Mouse (Mus musculus): ENCODE measurements around the gene LTO1. TPM values are rescaled to one million over a fixed set of nuclear protein-coding genes. Genes with fewer than 3 reads are reported as not detected.

LTO1 gene
- polyA plus RNA-seq, 1 experiment: 13.5 TPM

DNA sequence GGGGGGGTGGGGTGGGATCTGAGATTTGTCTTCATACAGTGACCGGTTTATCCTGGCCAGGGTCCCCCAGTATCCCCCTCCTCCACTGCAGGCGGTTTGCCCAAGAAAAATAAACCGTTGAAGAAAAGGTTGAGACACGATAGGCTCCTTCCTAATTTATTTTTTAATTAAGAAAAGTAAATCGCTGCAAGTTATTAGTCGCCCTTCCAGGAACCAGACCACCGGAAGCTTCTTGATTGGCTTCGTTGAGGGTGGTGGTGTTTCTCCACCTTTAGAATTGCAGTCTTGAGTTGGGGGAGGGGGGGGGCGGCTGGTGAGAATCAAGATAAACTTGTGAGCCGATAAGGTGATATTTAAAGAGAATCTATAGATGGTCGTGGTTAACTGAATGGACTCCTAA is 25.7 kb downstream of the LTO1 start:
- H3K79me2 ChIP-seq (ENCODE audit: control insufficient read depth, insufficient read depth): peaks cover 40% of the 10 kb centered on the region
- TF ChIP-seq USF1 (IDR thresholded peaks at IDR 0.05; ENCODE audit: low read depth): no peak
- no peak for TF ChIP-seq FOSL1 (IDR thresholded peaks at IDR 0.05; ENCODE audit: insufficient read depth, low read length, poor library complexity, severe bottlenecking)
- no peak for TF ChIP-seq MYOG (IDR thresholded peaks at IDR 0.05; ENCODE audit: control insufficient read depth, extremely low read depth, insufficient read length)
- no peak for TF ChIP-seq CTCF (IDR thresholded peaks at IDR 0.05; ENCODE audit: control insufficient read depth, insufficient read depth, insufficient read length)
- TF ChIP-seq CEBPB (IDR thresholded peaks at IDR 0.05; ENCODE audit: low read depth): no peak
- TF ChIP-seq MAX (IDR thresholded peaks at IDR 0.05): no peak
- no peak for TF ChIP-seq MYOD1 (IDR thresholded peaks at IDR 0.05; ENCODE audit: control insufficient read depth, insufficient read length, low read depth)

DNA sequence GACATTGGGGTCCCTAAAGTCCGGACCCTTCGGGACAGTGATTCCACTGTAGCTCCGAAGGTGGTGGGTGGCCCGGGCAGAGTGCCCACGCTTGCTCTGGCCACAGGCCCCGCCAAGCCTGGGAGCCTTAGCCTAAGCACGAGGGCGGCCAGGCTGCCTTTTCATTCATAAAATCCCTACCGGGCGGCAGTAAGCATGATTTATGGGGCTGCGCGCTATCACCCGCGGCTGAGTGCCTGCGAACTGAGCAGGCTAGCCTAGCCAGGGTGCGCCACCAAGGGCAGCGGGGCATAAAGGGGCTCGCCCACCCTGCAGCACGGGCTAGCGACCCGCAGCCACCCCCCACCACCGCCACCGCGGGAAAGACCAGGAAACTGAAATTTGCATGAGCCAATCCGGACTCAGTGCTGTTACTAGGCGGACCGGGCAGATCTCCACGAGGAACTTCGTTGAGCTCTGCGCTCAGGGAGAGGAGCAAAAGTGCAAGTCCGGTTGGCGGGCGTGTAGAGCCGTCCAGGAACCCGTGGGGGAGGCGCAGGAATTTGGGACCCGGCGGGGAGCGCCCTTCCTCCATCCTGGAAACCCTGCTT is 26.4 kb downstream of the LTO1 start:
- peak overlapping the region; percentile 78 for H3ac ChIP-seq (ENCODE audit: control insufficient read depth, insufficient read length, low read depth)

More for the DNA sequence above, 25.7 kb downstream of the LTO1 start:
- Histone ChIP-seq H3K27me3 (ENCODE audit: control insufficient read depth, insufficient read depth, insufficient read length) (no peaks in the 10 kb centered on the region), H3ac (ENCODE audit: control insufficient read depth, insufficient read length, low read depth) (no peak overlapping the region), H3K4me3 (ENCODE audit: insufficient read depth, poor library complexity, severe bottlenecking) (peak overlapping the region; percentile 89), H3K79me3 (ENCODE audit: low read depth) (peaks cover 34% of the 10 kb centered on the region), H3K36me3 (ENCODE audit: control insufficient read depth, insufficient read depth) (peaks cover 20% of the 10 kb centered on the region)

DNA sequence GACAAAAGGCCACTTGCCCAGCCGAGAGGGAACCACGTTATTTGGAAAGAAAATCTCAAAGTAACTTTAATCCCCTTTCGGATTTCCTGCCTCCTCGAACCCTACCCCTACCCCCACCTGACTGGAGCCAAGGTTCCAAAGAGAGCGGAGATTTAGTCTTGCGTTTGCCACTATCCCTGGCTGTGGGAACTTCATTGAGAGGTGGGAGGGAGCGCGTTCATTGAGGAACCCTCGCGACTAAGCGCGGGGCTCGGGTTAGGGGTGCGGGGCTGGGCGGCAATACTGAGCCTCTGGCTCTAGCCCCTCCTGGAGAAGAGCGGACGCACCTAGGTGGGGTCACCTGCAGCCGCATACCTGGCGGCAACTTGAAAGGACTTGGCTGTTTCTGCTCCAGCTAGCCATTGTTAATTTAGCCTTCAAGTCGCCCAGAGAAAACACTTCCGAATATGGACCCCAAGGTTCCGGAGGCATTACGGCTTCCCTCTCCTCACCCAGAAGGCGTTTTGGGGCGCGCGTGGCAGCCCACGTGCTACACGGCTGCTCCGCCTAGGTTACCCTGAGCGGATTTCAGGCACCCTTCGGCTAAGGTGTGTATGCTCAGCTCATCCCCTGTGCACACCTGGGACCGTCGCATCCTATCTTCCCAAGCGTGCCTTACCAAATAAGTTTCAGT is 27.3 kb downstream of the LTO1 start:
- Histone ChIP-seq H3K4me3 (ENCODE audit: insufficient read depth, poor library complexity, severe bottlenecking) (peak overlapping the region; percentile 89), H3K27me3 (ENCODE audit: control insufficient read depth, insufficient read depth, insufficient read length) (no peaks in the 10 kb centered on the region), H3K36me3 (ENCODE audit: control insufficient read depth, insufficient read depth) (peaks cover 5% of the 10 kb centered on the region), H3ac (ENCODE audit: control insufficient read depth, insufficient read length, low read depth) (peak overlapping the region; percentile 67), H3K79me3 (ENCODE audit: low read depth) (peaks cover 19% of the 10 kb centered on the region), H3K79me2 (ENCODE audit: control insufficient read depth, insufficient read depth) (peaks cover 24% of the 10 kb centered on the region)
- TF ChIP-seq CEBPB (IDR thresholded peaks at IDR 0.05; ENCODE audit: low read depth) (no peak), MAX (IDR thresholded peaks at IDR 0.05) (peak; percentile 74)

More for the DNA sequence above, 26.4 kb downstream of the LTO1 start:
- Histone ChIP-seq H3K79me2 (ENCODE audit: control insufficient read depth, insufficient read depth) (peaks cover 33% of the 10 kb centered on the region), H3K4me3 (ENCODE audit: insufficient read depth, poor library complexity, severe bottlenecking) (peak overlapping the region; percentile 89), H3K27me3 (ENCODE audit: control insufficient read depth, insufficient read depth, insufficient read length) (no peaks in the 10 kb centered on the region), H3K36me3 (ENCODE audit: control insufficient read depth, insufficient read depth) (peaks cover 13% of the 10 kb centered on the region), H3K79me3 (ENCODE audit: low read depth) (peaks cover 27% of the 10 kb centered on the region)
- TF ChIP-seq CTCF (IDR thresholded peaks at IDR 0.05; ENCODE audit: control insufficient read depth, insufficient read depth, insufficient read length): no peak
- TF ChIP-seq MAX (IDR thresholded peaks at IDR 0.05): peak; percentile 27

DNA sequence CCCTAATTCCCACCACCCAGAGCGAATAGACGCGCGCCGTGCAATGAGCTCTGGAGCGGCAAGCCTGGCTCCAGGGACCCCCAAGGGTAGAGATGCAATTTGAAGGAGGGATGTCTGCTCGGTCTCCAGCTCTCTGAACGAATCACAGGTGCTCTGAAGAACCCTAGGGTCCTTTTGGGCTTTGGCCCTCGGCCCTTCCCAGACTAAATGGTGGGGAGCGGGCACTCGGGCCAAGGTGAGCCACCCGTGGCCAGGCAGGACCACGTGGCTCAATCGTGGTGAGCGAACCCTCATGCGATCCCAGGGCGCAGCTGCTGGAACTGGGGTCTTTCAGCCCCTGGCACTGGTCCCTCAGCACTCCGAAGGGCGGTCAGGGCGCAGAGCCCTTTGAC is 27.8 kb downstream of the LTO1 start:
- no peak for TF ChIP-seq MAX (IDR thresholded peaks at IDR 0.05)
- no peak for TF ChIP-seq CEBPB (IDR thresholded peaks at IDR 0.05; ENCODE audit: low read depth)
- TF ChIP-seq FOSL1 (IDR thresholded peaks at IDR 0.05; ENCODE audit: insufficient read depth, low read length, poor library complexity, severe bottlenecking): no peak
- no peak for TF ChIP-seq CTCF (IDR thresholded peaks at IDR 0.05; ENCODE audit: control insufficient read depth, insufficient read depth, insufficient read length)
- TF ChIP-seq MYOD1 (IDR thresholded peaks at IDR 0.05; ENCODE audit: control insufficient read depth, insufficient read length, low read depth): no peak
- no peak for TF ChIP-seq USF1 (IDR thresholded peaks at IDR 0.05; ENCODE audit: low read depth)
- no peak for TF ChIP-seq MYOG (IDR thresholded peaks at IDR 0.05; ENCODE audit: control insufficient read depth, extremely low read depth, insufficient read length)
- H3K4me3 ChIP-seq (ENCODE audit: insufficient read depth, poor library complexity, severe bottlenecking): peak overlapping the region; percentile 89
- peaks cover 2% of the 10 kb centered on the region for H3K36me3 ChIP-seq (ENCODE audit: control insufficient read depth, insufficient read depth)
- peaks cover 19% of the 10 kb centered on the region for H3K79me2 ChIP-seq (ENCODE audit: control insufficient read depth, insufficient read depth)
- no peaks in the 10 kb centered on the region for H3K27me3 ChIP-seq (ENCODE audit: control insufficient read depth, insufficient read depth, insufficient read length)
- peaks cover 15% of the 10 kb centered on the region for H3K79me3 ChIP-seq (ENCODE audit: low read depth)
- H3ac ChIP-seq (ENCODE audit: control insufficient read depth, insufficient read length, low read depth): peak overlapping the region; percentile 67

DNA sequence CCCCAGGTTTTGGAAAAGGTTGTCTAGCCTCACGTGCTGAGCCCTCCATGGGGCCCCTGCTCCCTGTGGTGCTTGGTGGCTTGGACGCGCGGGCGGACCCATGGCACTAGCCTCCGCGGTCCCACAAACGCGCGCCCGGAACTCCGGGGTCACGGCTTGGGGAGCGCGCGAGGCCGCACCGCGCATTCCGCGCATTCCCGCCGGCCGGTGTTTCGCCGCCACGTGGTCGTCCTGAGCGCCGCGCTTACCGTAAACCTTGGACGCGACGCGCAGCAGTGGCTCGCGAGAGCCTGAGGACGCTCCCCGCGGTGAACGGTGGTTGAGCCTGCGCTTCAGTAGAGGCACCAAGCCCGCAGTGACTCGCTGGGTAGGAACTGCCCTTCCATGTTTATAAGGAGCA is 28.4 kb downstream of the LTO1 start:
- no peaks in the 10 kb centered on the region for H3K27me3 ChIP-seq (ENCODE audit: control insufficient read depth, insufficient read depth, insufficient read length)

More for the DNA sequence above, 28.4 kb downstream of the LTO1 start:
- Histone ChIP-seq H3K36me3 (ENCODE audit: control insufficient read depth, insufficient read depth) (no peaks in the 10 kb centered on the region), H3ac (ENCODE audit: control insufficient read depth, insufficient read length, low read depth) (peak overlapping the region; percentile 67), H3K4me3 (ENCODE audit: insufficient read depth, poor library complexity, severe bottlenecking) (peak overlapping the region; percentile 89), H3K79me3 (ENCODE audit: low read depth) (peaks cover 12% of the 10 kb centered on the region), H3K79me2 (ENCODE audit: control insufficient read depth, insufficient read depth) (peaks cover 14% of the 10 kb centered on the region)
- TF ChIP-seq FOSL1 (IDR thresholded peaks at IDR 0.05; ENCODE audit: insufficient read depth, low read length, poor library complexity, severe bottlenecking) (no peak), CEBPB (IDR thresholded peaks at IDR 0.05; ENCODE audit: low read depth) (no peak), MYOD1 (IDR thresholded peaks at IDR 0.05; ENCODE audit: control insufficient read depth, insufficient read length, low read depth) (peak; percentile 12), MYOG (IDR thresholded peaks at IDR 0.05; ENCODE audit: control insufficient read depth, extremely low read depth, insufficient read length) (no peak), USF1 (IDR thresholded peaks at IDR 0.05; ENCODE audit: low read depth) (peak; percentile 79), MAX (IDR thresholded peaks at IDR 0.05) (peak; percentile 97), CTCF (IDR thresholded peaks at IDR 0.05; ENCODE audit: control insufficient read depth, insufficient read depth, insufficient read length) (peak; percentile 33)
